Mouse (Mus musculus) cerebellum, postnatal 25 days (tissue): ENCODE results near the gene Rapsn.

Experiments
- DNase-seq, 2 experiments: peaks; one replicate each; pipeline ENCODE4 v3.0.0; 2021; ENCODE audit warnings: mixed read lengths in 2 of 2

Gene Rapsn

DNA sequence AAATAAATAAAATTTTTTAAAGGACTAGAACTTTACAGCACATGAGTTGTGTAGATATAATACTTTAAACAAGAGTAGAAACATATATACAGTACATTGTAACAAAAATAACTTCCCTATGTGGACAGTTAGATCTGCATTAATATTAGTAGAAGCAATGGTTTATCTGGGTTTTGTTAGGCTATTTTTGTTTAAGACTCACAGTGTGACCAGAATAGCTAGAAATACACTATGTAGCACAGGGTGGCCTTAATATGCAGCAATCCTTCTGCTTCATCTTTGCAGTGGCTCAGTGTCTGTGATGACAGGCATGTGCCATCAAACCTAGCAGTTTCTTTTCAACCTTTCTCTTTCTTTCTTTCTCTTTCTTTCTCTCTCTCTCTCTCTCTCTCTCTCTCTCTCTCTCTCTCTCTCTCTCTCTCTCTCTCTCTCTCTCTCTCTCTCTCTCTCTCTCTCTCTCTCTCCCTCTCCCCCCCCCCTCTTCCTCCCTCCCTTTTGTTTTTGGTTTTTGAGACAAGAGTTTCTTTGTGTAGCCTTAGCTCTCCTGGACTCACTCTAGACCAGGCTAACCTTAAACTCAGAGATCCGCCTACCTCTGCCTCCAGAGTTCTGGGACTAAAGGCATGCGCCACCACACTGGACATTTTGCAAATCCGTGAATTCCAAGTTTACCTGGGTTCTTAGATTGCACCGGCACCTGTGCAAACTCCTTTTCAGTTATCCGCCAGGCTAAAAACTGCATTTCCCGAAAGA lies 17.9 kb downstream of the Rapsn start:
- DNase-seq: no peak

DNA sequence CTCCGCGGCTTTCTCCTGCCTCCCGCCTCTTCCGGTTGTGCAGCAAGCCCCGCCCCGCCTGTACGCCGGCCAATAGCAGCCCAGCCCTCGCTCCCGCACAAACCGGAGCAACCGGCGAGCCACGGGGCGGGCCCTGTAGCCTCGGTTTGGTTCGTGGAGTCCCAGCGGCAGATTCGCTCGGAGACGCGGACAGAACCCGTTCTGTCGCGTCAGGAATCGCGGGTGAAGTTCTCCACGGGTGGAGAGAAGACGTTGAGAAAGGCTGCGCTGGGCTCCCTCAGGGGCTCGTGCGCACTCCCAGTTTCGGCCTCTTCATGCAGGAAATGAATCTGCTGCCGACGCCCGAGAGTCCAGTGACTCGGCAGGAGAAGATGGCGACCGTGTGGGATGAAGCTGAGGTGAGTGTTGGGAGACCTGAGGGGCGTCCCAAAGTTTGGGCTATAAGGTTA lies 18.5 kb downstream of the Rapsn start, which contains the start of gene Psmc3:
Psmc3 (plus strand) TSS at position 76 of the 449 bp plus-strand sequence.
- peak; percentile 98 to 99 for DNase-seq

DNA sequence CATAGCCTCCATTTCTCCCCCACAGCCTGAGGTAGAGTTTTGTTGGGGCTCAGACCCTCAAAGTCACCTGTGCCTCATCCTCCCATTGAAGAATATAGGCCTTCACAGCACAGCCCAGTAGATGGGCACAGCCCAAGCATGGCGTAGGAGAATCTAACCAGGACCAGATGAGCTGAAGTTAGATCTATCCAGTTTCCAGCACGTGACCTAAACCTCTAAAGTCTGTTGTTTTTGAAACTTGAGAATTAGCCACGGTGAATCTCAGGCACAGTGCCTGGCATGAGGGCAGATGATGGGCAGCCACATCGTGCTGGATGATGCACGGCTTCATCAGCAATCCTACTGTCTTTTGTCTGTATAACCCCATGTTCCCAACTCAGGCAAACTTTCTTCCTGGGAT lies 23.0 kb downstream of the Rapsn start:
- no peak for DNase-seq

DNA sequence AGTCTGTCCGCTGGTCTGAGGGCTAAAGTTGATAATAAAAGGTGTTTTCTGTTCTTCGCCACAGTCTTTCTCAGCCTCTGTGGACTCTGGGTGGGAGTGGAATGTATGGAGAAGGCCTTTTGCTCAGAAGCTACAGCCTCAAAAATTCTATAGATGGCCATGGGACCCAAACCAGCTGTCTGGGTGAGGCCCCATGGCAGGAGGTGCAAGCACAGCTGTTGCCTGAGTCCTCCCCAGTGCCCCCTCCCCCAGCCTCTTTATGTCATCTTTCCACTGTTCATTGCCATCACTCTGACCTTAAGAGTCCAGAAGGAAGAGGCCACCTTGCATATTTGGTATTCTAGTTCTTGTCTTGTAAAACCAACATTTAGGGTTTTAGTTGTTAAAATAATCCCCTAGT lies 24.0 kb downstream of the Rapsn start:
- DNase-seq: no peak

DNA sequence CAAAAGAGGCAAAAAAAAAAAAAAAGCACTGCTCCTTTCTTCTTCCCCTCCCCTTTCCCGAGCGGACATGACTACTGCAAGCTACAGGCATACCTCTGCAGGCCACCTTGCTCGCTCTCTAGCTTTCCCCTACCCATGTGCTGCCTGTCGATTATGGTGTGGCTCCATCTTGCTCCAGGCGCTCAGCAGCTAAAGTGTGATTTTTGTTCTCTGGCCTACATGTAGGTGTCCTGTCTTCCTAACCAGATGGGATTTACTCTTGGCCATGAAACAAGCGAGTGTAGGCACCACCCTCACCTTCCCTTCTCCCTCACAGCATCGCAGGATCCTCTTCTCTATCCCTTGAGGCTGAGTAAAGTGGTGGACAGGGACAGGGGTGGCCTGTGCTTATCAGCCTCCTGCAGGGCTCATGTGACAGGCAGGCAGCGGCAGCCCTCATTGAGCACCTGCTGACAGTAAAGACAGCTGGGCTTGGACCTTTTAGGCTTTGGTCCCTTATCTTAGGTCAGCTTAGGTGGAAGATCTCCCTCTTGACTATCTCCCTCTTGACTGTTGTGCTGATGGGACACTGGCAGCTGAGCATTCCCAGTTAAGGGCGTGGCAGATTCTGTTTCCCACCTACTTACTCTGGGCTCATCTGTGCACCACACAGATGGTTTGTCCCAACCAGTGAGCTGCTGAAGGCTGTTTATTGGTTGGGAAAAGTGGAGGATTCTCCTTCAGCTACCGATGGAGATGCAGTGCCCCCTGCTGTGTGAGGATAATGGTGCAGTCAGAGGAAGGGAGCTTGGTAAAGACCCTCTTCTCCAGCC lies 25.3 kb downstream of the Rapsn start:
- peak; percentile 25 to 54 for DNase-seq

DNA sequence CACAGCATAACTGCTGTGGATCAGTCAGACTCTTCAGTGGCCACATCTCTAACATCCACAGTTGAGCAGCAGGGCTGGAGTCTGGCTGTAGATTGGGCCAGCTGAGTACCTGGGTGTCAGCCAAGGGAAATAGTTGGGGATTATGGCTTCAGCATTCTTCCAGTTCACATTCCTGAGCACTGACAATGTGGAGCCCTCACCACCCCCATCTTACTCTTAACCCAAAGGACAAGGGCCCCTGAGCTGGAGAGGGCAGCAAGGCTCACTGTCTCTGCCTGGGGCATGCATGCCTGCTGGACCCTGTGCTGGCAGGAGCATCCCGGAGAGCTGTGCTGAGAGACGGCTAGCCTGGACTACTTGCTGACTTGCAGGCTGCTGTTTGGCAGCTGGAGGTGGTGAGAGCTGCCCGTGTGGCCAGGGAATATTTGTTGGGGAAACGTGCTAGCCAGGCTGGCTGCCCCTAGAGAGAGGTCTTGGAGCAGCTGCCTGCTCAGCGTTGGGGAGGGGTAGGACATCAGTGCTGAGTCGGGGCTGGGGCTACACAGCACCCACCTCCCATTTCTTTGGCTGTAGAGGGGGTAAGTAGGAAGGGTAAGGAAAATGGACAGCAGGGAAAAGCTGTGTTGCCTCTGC lies 26.5 kb downstream of the Rapsn start:
- no peak for DNase-seq

DNA sequence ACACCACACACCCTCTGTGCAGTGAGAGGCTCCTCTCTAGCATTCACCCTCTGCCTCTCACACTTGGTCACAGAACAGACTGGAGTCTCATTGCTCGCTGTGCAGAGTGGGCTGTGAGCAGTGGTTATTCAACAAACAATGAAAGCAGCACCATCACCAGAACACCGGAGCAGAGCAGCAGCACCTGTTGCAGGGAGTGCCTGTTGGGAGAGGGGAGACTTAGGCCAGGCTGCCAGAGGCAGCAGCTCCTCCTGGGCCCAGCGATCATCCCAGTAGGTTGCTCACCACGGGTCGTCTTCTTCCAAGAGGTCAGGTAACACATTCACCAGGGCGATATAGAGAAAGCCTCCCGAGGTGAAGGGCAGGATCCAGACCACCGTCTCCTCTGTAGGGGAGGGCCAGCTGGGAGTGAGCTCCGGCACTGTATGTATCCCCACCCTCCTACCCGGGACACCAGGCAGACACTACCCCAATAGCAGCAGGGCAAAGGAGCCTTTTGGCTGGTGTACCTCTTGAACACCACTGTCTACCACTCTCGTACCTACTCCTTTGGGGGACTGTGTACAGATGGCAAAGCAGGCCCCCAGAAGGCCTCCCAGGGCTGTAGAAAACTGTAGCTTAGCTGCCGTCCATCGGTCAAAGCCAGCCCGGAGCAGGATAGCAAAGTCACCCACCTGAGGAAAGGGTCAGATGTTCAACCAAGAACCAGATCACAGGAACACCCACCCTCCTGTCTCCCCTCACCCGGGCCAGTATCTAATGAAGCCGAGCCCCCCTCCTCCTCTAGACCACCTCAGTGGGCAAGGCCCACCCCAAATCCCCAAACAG lies 27.6 kb downstream of the Rapsn start:
- DNase-seq: no peak

DNA sequence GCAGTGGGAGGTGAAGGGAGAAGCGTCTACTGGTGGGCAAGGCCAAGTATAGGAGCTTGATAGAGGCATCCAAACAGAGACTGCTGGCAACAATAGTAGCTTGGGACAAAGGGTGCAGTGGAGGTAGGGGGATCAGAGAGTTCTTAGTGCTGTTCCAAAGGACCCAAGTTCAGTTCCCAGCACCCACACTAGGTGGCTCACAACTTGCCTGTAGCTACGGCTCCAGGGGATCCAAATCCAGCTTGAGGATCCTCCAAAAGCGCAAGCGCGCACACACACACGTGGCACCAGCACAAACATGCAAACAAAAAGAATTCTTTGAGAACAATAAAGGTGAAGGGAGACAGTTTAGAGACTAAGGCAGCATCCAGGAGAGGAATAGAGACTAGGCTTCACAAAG lies 28.8 kb downstream of the Rapsn start:
- no peak for DNase-seq

DNA sequence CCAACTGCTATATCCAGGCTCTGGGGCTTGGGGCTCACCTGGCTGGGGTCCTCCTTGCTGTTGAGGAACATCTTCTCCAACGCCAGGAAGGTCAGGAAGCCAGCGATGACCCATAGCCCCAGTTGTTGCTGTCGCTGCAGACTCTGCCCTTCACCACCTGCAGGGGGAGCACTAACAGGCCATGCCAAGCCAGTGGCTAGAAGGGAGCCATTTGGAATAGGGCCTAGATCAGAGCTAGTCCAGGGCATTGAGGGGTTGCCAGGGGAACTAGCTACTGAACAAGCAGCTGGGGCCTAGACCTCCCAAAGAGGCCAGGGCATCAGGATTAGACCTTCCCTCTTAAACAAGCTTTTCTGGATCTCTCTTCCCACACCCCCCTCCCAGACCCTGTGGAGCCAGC lies 30.1 kb downstream of the Rapsn start:
- DNase-seq: peak in 1 of 2 experiments; percentile 68

DNA sequence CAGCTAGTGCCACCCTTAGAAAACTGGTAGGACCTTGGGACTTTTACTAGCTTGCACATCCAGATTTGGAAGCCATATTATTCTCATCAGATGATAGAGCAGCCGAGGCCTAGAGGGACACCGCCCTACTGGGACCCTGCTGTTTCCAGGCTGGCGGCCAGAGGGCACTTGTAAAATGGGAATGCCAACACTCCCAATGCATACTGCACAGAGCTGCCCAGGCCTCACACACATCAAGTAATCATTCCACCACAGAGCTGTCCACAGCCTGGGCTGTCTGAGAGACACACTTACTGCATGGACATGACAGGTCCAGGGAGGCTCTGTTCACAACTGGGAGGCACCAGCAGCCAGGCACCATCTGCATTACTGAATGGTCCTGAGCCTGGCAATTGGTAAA lies 31.0 kb downstream of the Rapsn start:
- DNase-seq: peak; percentile 59 to 77

DNA sequence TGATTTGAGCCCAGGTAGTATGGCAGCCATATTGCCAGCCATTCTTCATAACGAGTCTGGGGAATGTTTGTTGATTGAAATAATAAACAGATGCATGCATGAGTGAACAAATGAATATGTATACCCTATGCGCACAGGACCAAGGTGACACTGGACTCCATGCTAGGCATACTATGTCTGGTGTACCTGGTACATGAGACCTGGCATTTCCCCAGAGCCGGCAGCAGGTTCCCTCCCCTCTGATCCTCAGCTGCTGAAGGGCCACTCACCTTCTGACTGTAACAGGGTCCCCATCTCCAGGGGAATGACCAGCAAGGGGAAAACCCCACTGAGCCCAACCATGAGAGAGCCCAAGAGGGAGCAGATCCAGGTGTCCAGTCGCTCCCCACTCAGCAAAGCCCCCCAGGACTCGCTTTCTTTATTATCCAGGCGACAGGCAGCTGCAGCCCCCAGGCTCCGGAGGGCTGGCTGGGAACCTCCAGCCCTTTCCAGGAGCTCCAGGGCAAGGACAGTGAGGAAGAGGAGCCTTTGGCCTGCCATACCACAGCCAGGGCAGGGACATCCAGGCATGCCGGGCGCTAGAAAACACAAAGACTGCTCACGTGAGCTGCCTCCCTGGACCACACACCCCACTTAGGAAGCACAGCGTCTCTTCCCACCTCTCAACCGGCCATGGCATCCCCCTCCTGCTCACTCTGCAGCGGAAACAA lies 32.9 kb downstream of the Rapsn start:
- no peak for DNase-seq

DNA sequence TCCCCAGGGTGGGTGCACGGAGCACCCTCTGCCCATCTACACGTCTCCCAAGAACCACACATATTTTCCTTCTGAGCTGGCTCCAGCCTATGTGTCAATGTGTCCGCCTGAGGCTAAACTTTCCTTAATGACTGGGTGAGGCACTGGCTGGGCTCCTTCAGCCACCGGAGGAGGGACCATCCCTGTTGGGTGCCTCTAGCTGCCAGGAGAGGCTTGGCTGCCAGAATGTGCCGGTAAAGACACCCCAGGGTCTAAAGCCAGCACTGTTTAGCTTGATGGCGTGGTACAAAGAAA lies 33.4 kb downstream of the Rapsn start:
- no peak for DNase-seq

DNA sequence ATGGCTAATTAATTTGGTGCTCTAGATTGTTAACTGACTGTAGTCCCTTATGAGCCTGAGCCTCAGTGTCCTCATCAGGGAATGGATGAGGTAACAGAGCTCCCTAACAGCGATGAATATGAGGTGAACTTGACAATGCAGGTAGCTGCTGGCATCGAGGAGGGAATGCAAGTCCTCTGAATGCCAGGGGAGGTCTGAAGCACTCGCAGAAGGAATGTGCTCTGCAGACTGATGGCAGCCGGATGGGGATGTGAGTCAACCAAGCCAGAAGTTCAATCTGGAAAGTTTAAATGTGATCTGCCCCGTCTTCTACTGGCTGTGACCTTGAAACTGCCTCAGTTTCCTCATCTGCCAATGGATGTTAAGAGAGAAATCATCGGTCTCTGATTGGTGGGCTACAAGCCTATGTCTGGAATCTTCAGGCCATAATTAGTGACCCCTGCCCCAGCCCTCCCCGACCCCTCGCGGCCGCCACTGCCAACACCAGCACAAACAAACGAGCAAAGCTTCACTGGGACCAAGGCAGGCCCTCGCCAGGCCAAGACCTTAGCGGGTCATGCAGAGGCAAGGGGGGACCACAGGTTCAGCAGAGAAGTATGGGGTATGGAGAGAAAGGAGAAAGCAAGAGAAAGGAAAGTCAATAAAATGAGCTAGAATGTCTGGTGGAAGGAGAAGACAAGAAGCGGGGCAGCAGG lies 34.0 kb downstream of the Rapsn start:
- DNase-seq: peak in 1 of 2 experiments; percentile 34

DNA sequence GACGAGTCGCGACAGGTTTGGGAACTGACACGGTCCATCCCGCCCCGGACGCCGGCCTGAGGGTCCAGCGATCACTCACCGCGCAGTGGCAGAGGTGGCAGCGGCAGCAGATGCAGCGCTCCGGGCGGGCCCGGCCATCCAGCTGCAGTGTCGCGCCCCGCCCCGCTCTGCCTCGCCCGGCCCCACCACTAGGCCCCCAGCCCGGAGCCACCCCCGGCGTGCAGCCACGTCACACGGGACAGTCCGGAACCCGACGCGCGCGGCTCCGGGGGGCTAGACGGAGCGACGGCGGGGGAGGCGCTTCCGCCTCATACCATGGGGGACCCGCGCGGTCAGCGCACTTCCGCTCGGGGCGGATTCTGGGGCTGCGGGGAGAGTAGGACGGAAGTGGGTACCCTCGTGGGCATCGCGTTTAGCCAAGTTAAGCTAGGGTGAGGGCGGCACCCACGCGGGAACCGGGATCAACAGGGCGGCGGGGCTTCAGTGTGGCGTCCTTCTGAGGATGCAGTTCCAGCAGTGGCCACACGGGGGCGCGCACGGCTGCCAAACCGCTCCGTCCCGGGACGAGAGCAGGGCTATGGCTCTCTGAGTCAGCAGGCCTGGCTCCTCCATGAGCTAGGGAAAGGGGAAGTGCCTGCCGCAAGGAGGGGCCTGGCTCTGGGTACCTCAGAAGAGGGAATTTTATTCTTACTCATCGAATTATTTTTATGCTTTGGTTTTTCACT lies 34.8 kb downstream of the Rapsn start, which contains the start of gene Slc39a13:
Slc39a13 (minus strand) TSS at position 342 of the 725 bp plus-strand sequence.
- peak; percentile 95 to 98 for DNase-seq

DNA sequence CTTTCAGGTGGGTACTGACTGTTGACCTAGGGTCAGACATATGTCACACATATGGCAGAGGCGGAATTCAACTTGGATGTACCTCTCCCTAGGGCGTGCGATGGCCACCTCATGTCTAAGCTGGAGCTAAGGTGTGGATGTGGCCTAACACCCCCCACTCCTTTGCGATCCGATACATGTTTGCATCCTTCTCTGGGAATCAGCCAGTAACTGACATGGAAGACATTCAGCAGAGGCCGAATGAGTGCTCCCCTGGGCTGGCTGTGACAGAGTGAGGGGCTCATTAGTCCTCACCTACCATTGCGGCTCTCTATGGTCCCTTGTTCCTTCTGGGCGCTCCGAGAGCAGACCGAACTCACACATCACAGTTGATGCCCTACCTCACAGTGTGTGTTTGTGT lies 35.6 kb downstream of the Rapsn start:
- peak in 1 of 2 experiments; percentile 27 for DNase-seq

DNA sequence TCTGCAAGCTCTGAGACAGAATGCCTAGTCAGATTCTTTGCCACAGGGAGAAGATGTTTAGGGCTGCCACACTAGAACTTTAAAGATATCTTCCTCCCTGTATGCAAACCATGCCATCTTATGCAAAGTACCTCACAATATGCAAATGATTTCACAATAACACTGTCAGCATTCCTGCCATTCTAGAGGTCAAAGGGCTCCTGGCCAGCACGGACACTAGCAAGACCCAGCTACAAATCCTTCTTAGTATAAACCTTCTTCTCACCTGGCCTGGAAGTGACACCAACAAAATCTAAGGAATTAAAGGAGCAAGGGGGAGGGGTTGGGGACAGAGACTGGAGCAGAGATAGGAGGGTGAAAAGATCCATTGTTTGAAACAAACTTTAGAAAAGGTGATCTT lies 36.7 kb downstream of the Rapsn start:
- no peak for DNase-seq

DNA sequence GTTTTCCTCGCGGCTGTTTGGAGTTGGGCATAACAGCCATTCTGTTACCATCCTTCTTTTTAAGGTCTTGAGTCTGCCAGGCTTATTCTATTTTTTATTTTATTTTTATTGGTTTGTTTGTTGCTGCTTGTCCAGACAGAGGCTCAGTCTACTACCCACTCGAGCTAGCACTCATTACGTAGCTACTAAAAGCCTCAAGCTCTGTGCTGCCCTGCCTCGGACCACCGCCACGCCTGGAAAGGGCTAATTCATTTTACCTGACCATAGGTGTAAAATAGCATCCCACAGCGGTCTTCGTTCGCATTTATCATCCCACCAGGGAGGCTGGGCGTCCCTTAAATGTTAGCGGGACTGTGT lies 42.5 kb downstream of the Rapsn start:
- no peak for DNase-seq

DNA sequence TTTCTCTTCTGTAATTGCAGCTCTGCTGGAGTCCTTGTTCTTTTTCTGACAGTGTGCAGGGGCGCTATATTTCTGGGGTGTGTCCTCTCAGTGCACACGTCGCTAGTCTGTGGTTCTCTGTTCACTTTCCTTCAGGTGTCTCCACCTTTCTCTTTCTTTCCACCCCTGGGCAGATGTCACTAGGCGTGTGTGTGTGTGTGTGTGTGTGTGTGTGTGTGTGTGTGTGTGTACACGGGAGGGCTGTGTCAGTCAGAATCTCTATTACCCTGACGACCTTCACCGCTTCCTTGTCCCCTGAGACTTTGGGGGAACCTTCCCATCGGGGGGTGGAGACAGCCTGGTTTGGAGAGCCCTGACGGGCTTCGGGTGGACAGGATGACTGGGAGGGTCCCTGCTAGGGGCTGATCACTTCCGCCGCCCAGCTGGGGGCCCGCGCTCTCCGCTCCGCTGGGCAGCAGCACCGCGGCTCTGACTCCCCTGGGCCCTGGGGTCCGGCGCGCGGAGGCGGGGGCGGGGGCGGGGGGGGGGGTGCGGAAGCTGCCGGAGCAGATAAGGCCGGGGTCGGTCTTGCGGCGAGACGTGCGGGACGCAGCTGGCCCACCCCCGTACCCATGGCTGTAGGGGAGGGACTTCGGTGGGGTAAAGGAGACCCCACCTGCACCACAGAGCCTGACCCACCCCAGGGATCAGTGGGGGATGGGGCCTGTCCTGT lies 43.0 kb downstream of the Rapsn start:
- no peak for DNase-seq

DNA sequence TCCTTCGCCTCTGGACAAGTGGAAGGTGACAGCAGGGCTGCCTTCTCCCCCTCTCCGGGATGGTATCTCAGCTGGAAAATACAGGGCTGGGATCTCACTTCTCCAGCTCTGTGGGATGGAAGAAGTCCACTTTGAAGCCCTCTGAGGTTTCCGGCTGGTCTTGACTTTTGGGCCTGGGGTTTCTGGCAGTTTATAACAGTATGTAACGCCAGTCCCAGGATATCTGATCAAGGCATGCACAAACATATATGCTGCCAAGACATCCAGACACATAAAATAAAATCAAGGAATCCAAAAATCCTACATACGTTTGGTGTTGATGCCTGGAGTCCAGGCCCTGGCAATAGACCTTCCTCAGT lies 43.6 kb downstream of the Rapsn start:
- DNase-seq: no peak

DNA sequence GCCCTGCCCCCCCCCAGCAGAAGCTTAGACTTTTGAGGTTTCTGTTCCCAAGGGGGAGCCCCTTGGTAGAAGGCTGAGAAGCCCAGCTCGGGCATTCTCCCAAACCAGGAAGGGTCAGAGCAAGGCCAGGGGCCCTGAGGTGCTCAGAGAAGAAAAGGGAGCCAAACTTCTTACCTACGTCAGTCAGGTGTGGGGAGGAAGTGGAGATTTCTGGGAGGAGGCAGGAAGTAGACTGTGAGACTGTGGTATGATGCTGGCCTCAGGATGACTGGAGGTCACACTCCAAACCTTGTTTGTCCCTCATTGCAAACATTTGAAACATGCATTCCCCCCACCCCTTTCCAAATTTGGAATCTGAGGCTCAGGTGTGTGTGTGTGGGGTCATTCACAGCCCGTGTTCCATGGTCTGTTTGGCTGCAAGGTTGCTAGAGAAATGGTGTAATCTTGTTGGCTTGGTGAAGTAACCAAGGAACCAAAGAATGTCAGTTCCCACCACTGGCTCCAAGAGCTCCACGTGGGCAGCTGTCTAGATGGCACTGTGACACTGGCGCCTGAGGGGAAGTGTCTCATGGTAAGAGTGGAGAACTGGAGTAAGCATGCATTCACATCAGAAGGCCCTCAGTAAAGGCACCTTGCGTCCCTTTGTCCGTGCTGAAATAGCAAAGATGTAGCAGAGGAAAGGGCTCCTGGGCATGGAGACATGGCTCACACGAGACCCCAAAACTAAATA lies 45.5 kb downstream of the Rapsn start:
- no peak for DNase-seq
